Mouse (Mus musculus) liver, adult 10 weeks (tissue): Measurements from ENCODE around the gene Fermt2. TPM values are rescaled to one million over a fixed set of nuclear protein-coding genes. Genes with fewer than 3 reads are reported as not detected.

Experiments
- polyA plus RNA-seq: library from polyadenylated mRNA; stranded (reverse); fragments of 350-450 nt; fragmentation: Illumina TruSeq; extraction: RNeasy Lipid Tissue Mini Kit (QIAGEN cat#74804); gene quantifications from one replicate; pipeline ENCODE4 v1.2.3, GENCODE M21; 2014; ENCODE audit warnings: low read depth, low replicate concordance

Gene Fermt2
- polyA plus RNA-seq = 171 TPM

GRCm38 (mm10) chr14:45529411-45530363 is at the start of gene Fermt2:
Gene Fermt2, minus strand, starts transcription at chr14:45530118.

Other genes with a start within 250 kb of the Fermt2 start
- 32.1 TPM for gene Ero1l, start 211.3 kb downstream of the Fermt2 start, polyA plus RNA-seq
- 399 TPM for gene Psmc6, start 200.3 kb downstream of the Fermt2 start, polyA plus RNA-seq
- gene Styx, start 179.0 kb downstream of the Fermt2 start, polyA plus RNA-seq = 18.7 TPM
- gene Gnpnat1, start 125.2 kb downstream of the Fermt2 start, polyA plus RNA-seq = 280 TPM
- 21.1 TPM for gene Ddhd1, start 128.0 kb upstream of the Fermt2 start, polyA plus RNA-seq